Mouse (Mus musculus) midbrain, embryonic 15.5 days (tissue): ENCODE data around the gene Ablim1. TPM values are rescaled to one million over a fixed set of nuclear protein-coding genes. Genes with fewer than 3 reads are reported as not detected.

Source experiments
- ATAC-seq: fragments of 200-750 bp; cut with Nextera tagmentation; replicated peaks from 2 replicates; pipeline ENCODE4 v1.8.0; 2017; ENCODE audit warnings: moderate TSS enrichment
- H3K27ac ChIP-seq: fragments of 300-500 bp; sonication (generic); 2 replicates; pipeline ENCODE4 v1.5.1; 2015; ENCODE audit warnings: mild to moderate bottlenecking, inconsistent platforms
- H3K27me3 ChIP-seq: fragments of 300-500 bp; sonication (generic); replicated peaks from 2 replicates; pipeline ENCODE4 v1.6.1; 2015; ENCODE audit warnings: inconsistent platforms
- H3K36me3 ChIP-seq: fragments of 300-500 bp; sonication (generic); replicated peaks from 2 replicates; pipeline ENCODE4 v1.6.1; 2015; ENCODE audit warnings: inconsistent platforms
- H3K4me1 ChIP-seq: fragments of 300-500 bp; sonication (generic); 2 replicates; pipeline ENCODE4 v1.6.1; 2015; ENCODE audit warnings: inconsistent platforms
- H3K4me2 ChIP-seq: fragments of 300-500 bp; sonication (generic); 2 replicates; pipeline ENCODE4 v1.6.1; 2015; ENCODE audit warnings: inconsistent platforms, mild to moderate bottlenecking, moderate library complexity
- H3K4me3 ChIP-seq: fragments of 300-500 bp; sonication (generic); 2 replicates; pipeline ENCODE4 v1.5.1; 2015; ENCODE audit warnings: mild to moderate bottlenecking, inconsistent platforms
- H3K9ac ChIP-seq: fragments of 300-500 bp; sonication (generic); 2 replicates; pipeline ENCODE4 v1.6.1; 2015; ENCODE audit warnings: mild to moderate bottlenecking, inconsistent platforms
- H3K9me3 ChIP-seq: fragments of 300-500 bp; sonication (generic); 2 replicates; pipeline ENCODE4 v1.6.1; 2016; ENCODE audit warnings: inconsistent platforms
- WGBS: fragments of 180-500 bp; shearing (Covaris S2); methylation state at CpG from one replicate; pipeline ENCODE4 v1.1.7; 2015; ENCODE audit warnings: mixed read lengths; 5-methylcytosine and 5-hydroxymethylcytosine counted together
- polyA plus RNA-seq: library from polyadenylated mRNA; unstranded; fragments of >200 nt; fragmentation: Nextera tagmentation; extraction: Ambion mirVana; gene quantifications from 2 replicates; pipeline ENCODE4 v1.2.1, GENCODE M21; 2015

Gene Ablim1
- polyA plus RNA-seq, 1 experiment from 2014 or later, result 64.5 TPM

DNA sequence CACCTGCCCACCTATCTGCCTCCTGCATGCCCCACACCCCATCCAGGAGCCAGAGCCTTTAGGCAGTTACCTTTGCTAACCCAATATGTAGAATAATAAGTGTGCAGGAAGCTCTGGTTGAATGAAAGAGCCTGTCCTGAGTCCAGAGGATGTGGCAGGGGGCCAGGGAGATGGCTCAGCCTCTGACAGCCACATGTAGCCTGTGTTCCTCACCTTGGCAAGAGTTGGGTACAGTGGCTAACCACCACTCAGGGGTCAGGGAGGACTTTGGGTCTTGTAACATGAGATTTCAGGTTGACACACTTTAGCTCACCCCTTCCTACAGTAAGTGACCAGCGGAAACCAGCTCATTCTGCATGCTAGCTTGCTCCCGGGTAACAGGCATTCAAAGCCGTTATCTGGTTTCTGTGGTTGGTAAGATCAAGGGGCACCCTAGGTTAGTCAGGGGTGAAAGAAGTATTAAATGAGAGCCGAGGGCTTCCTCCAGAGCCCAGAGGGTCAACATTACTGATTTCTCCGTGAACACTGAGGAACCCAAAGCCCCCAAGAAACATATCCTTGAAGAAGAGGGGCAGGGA lies 210.5 kb downstream of the Ablim1 start:
- WGBS, result 65% methylated on average over 5 of the region's 5 CpGs
- H3K4me2 ChIP-seq, result no peak overlapping the region
- no peaks in the 10 kb centered on the region for H3K27me3 ChIP-seq
- H3K4me3 ChIP-seq, result no peak overlapping the region
- H3K27ac ChIP-seq, result 0 out of 2 replicates have a peak overlapping the region, but pooled peaks have one; percentile 23
- H3K4me1 ChIP-seq, result 0 out of 2 replicates have a peak, but pooled peaks cover 8% of the 10 kb centered on the region
- H3K9ac ChIP-seq, result no peak overlapping the region
- no peaks in the 10 kb centered on the region for H3K36me3 ChIP-seq
- H3K9me3 ChIP-seq, result no peaks in the 10 kb centered on the region
- ATAC-seq, result no peak

DNA sequence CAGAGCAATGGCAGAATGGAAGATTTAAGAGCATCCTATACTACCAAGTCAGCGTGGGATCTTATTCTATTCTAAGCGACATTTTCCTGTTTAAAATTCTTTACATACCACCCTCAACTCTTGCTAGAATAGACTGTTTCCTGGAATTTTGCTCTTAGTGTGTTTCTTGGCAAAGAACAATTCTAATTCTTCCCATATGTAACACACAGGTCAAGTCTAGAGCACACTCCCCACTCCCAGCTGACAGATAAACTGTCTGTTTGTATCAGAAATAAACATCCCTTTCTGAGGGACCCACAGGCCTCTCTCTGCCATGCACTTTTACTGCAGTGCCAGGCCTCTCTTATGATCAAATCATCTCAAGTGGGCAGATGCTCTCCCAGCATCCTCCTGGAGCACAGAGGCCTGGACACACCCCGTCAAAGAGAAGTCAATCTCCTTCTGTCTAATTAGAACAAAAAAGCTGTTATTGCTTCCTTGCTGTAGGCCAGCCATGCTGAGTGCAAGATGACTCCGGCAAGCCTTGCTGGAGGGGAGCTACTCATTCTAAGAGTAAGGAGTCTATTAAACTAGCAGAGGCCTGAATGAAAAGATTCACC lies 211.3 kb downstream of the Ablim1 start:
- H3K27me3 ChIP-seq, result no peaks in the 10 kb centered on the region
- H3K9ac ChIP-seq, result no peak overlapping the region
- H3K4me1 ChIP-seq, result 0 out of 2 replicates have a peak, but pooled peaks cover 8% of the 10 kb centered on the region
- no peaks in the 10 kb centered on the region for H3K9me3 ChIP-seq
- H3K27ac ChIP-seq, result peak overlapping the region; percentile 23; the same call in 1 of the 2 replicates
- H3K4me3 ChIP-seq, result no peak overlapping the region
- 73% methylated on average over 4 of the region's 4 CpGs for WGBS
- ATAC-seq, result no peak
- H3K36me3 ChIP-seq, result no peaks in the 10 kb centered on the region
- no peak overlapping the region for H3K4me2 ChIP-seq

DNA sequence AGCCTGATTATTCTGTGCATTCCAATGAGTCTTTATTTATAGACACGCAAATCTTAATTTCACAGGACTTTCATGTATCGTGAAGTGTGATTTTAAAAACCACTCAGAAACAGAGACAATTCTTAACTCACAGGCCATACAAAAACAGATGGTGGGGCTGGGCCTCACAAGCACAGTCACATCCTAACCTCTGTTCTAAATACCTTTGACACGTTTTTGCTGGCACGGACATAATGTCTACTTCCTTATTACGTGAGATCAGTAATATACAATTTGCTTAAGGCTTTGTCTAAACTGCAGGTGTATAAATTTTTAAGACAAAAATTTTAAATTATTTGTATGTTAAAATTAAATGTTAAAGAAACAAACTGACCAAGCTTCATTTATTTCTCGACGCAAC lies 212.7 kb downstream of the Ablim1 start:
- Histone ChIP-seq H3K4me2 (no peak overlapping the region), H3K27me3 (no peaks in the 10 kb centered on the region), H3K9ac (no peak overlapping the region), H3K36me3 (no peaks in the 10 kb centered on the region), H3K9me3 (no peaks in the 10 kb centered on the region), H3K4me3 (no peak overlapping the region), H3K4me1 (0 out of 2 replicates have a peak, but pooled peaks cover 8% of the 10 kb centered on the region), H3K27ac (no peak overlapping the region)
- no peak for ATAC-seq
- 91% methylated on average over 7 of the region's 7 CpGs for WGBS

DNA sequence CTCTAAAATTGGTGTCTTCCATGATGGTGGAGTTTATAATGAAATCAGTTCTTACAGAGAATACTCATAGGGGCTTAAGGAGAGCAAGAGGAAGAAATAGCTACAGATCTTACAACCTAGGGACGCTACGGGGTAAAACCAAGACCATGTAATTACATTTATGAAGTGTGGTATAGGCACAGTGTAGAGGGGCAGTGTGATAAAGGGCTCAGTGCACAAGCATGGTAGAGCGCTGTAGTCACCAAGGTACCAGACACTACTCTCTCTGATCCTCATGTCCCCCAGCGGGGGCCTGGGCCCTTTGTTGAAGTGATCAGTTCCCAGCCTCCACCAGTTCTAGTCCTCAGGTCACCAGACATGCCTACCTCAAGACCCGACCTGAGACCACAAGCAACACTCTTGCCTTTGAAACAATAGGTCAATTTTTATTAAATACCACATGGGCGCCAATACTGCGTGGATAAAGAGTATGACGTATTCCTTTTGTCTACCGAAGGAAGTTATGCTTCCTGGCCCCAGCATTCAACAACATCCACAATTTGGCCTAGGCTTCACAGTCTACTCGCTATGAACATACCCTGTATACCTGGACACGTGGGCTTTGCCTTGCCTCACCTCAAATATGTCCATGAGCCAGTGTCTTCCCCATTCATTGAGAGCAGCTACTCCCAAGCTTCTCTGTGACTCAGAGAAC lies 213.8 kb downstream of the Ablim1 start:
- 94% methylated on average over 11 of the region's 11 CpGs for WGBS
- no peaks in the 10 kb centered on the region for H3K9me3 ChIP-seq
- H3K9ac ChIP-seq, result no peak overlapping the region
- no peak overlapping the region for H3K27ac ChIP-seq
- H3K4me1 ChIP-seq, result 0 out of 2 replicates have a peak, but pooled peaks cover 8% of the 10 kb centered on the region
- no peaks in the 10 kb centered on the region for H3K27me3 ChIP-seq
- H3K4me2 ChIP-seq, result no peak overlapping the region
- no peak for ATAC-seq
- no peaks in the 10 kb centered on the region for H3K36me3 ChIP-seq
- H3K4me3 ChIP-seq, result no peak overlapping the region

DNA sequence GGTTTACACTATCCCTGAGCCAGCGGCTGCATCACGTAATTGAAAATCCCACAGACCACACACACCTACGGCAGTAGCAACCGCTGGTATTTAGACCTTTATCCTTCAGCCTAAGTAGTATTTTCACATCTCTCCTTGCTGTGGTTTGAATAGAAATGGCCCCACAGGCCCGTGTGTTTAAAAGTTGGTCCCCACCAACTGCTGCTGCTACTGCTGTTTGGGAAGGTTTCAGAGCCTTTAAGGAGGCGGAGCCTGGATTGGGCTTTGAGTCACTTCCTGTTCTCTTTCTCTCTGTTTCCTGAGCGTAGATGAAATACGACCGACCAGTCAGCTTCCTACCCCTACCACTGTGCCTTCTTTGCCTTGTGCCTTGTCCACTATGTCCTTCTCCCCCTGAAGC lies 214.7 kb downstream of the Ablim1 start:
- WGBS, result 89% methylated on average over 9 of the region's 9 CpGs
- no peaks in the 10 kb centered on the region for H3K36me3 ChIP-seq
- no peak overlapping the region for H3K9ac ChIP-seq
- no peaks in the 10 kb centered on the region for H3K9me3 ChIP-seq
- no peak overlapping the region for H3K27ac ChIP-seq
- no peaks in the 10 kb centered on the region for H3K27me3 ChIP-seq
- ATAC-seq, result no peak
- no peak overlapping the region for H3K4me2 ChIP-seq
- H3K4me1 ChIP-seq, result 0 out of 2 replicates have a peak, but pooled peaks cover 8% of the 10 kb centered on the region
- H3K4me3 ChIP-seq, result no peak overlapping the region

DNA sequence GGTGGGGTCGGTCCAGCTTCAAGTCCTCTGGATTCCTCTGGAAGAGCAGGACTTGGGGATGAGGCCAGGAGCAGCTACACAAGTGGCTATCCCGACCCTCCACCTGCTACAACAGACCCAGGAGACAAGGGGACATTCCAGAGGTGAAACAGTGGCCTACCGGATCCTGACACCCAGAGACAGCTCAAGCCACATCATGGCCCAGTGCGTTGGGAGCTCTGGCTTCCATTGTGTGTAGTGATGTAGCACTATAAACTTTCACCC lies 215.7 kb downstream of the Ablim1 start:
- Histone ChIP-seq H3K27me3 (no peaks in the 10 kb centered on the region), H3K27ac (peak overlapping the region; percentile 17; the same call in 1 of the 2 replicates), H3K36me3 (no peaks in the 10 kb centered on the region), H3K4me3 (no peak overlapping the region), H3K4me2 (no peak overlapping the region), H3K4me1 (0 out of 2 replicates have a peak, but pooled peaks cover 4% of the 10 kb centered on the region), H3K9me3 (no peaks in the 10 kb centered on the region), H3K9ac (no peak overlapping the region)
- no peak for ATAC-seq
- WGBS, result 87% methylated on average over 4 of the region's 4 CpGs

DNA sequence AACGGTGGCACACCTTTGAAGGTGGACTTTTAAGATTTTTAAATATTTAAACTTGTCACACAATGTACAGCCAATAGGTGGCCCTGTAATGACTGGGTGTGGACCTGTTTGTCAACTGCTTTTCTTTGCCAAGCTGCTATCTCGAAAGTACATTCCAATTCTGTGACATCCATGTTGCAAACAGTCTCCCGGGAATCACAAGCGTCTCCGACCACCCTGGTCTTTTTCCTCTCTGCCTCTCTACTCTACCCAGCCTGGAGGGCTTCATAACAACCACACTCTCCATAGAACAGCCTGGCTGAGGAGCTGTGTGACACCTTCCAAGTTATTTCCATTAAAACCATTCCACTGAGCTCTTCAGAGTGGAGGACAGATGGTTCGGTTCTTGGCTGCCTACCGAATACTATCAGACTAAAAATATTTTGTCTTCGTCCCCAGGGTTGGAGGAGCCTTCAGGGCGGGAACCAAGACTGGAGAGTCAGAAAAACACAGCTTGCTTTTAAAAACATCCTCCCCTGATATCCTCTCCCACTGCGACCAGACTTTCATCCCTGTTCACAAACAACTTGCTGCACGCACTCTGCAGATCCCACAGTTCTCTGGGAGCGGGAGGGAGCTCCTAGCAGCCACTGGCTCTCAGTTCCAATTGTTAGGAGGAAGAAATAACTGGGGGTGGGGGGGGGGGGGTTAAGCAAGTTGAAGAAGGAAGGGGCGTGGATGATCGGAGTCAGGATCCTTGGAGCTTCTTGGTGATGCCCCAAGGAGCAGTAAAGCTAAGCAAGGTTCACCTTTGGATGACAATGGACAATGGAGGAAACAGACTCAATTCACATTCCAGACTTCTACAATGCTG lies 216.3 kb downstream of the Ablim1 start:
- Histone ChIP-seq H3K9ac (no peak overlapping the region), H3K4me3 (no peak overlapping the region), H3K27ac (peak overlapping the region; percentile 45; the same call in 1 of the 2 replicates), H3K4me2 (no peak overlapping the region), H3K27me3 (no peaks in the 10 kb centered on the region), H3K36me3 (no peaks in the 10 kb centered on the region), H3K4me1 (no peaks in the 10 kb centered on the region), H3K9me3 (no peaks in the 10 kb centered on the region)
- WGBS, result 81% methylated on average over 14 of the region's 14 CpGs
- ATAC-seq, result no peak

DNA sequence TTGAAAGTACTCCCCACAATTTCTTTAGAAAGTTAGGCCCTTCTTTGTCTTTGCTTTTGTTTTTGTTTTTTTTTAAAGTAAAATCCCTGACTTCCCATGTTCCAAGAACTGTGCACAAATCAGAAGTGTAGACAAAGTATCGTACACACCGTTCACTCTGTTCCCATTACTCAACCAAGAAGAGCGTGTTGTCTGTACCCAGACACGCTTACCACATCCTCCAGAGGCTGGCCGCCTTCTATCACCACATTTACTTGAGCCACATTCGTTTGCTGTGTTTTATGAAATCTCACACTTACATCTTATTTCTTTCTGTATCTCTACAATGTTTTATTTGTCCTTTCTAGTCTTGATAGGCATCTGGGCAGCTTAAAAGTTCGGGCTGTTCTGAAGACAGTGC lies 219.4 kb downstream of the Ablim1 start:
- H3K36me3 ChIP-seq, result no peaks in the 10 kb centered on the region

DNA sequence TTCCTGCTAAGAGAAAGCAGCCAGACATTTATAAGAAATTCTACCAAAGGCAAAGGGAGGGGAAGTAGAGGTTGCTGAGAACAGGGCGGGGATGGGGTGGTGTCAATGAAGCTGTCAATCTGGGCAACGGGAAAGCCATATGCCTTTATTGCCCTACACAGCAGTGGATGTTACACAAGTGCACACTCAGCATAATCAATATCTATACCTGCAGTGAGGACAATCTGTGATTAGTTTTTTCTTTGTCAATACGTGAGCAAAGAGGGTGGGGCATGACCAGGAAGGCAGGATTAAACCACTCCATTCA lies 221.1 kb downstream of the Ablim1 start:
- Histone ChIP-seq H3K4me1 (no peaks in the 10 kb centered on the region), H3K27ac (no peak overlapping the region), H3K9ac (no peak overlapping the region), H3K36me3 (no peaks in the 10 kb centered on the region), H3K4me3 (no peak overlapping the region), H3K4me2 (no peak overlapping the region), H3K27me3 (no peaks in the 10 kb centered on the region), H3K9me3 (no peaks in the 10 kb centered on the region)
- 72% methylated on average over 3 of the region's 3 CpGs for WGBS
- ATAC-seq, result no peak

More for the DNA sequence above, 219.4 kb downstream of the Ablim1 start:
- H3K27ac ChIP-seq, result no peak overlapping the region
- H3K27me3 ChIP-seq, result no peaks in the 10 kb centered on the region
- H3K4me1 ChIP-seq, result no peaks in the 10 kb centered on the region
- H3K9ac ChIP-seq, result no peak overlapping the region
- no peak overlapping the region for H3K4me3 ChIP-seq
- no peak for ATAC-seq
- 92% methylated on average over 7 of the region's 7 CpGs for WGBS
- no peaks in the 10 kb centered on the region for H3K9me3 ChIP-seq
- H3K4me2 ChIP-seq, result no peak overlapping the region

DNA sequence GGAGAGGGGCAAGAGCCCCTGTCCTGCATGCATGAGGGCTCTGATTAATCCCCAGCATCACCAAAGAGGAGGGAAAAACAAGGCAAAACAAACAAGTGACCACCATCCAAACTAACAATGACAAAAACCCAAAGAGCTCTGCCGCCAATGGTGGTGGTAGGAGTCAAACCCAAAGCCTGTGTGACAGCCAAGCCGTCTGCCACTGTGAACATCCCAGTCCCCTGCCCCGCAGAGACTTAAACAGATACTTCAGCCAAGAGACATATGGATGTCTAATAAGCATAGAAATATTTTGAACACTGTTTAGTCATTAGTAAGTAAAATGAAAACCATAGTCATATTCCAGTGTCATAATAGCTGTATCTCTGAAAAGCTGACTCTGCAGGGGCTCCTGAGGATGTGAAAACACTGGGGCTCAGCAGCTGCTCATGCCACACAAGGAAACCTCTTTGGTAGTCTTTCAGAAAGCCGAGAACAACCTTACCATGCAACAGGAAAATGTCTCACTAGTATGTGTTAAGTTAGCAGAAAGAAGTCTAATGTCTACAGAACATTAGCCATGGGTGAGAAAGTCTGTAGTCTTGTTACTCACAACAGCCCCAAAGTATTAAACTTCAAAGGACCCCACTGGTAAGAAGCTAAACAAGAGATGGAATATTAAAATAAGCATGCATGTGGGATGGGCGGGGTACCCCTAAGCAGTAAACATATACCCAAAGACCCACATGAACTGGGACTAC lies 221.6 kb downstream of the Ablim1 start:
- Histone ChIP-seq H3K27me3 (no peaks in the 10 kb centered on the region), H3K4me2 (no peak overlapping the region), H3K4me1 (no peaks in the 10 kb centered on the region), H3K9me3 (no peaks in the 10 kb centered on the region), H3K36me3 (no peaks in the 10 kb centered on the region), H3K27ac (no peak overlapping the region), H3K4me3 (no peak overlapping the region), H3K9ac (no peak overlapping the region)
- WGBS, result 81% methylated on average over 5 of the region's 5 CpGs
- no peak for ATAC-seq

DNA sequence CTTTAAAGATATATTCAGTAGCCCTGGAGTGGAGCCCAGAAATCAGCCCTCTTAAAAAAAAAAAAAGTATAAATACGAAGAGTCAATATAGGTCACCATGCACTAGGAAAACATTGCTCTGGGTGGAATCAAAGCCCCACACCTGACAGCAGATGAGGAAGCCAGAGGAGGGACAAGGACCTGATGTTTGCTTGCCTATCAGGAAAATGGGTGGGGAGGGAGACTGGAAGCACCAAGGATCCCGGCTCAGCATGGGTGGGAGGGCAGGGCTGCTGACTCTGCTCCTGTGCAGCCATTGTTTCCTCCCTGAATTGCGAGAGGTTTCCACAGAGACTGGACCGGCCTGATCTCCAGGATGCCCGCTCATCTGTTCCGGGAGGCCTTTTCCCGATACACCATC lies 223.4 kb downstream of the Ablim1 start:
- no peak for ATAC-seq
- Histone ChIP-seq H3K27ac (no peak overlapping the region), H3K36me3 (no peaks in the 10 kb centered on the region), H3K9me3 (no peaks in the 10 kb centered on the region), H3K4me3 (no peak overlapping the region), H3K9ac (no peak overlapping the region), H3K4me2 (no peak overlapping the region), H3K4me1 (no peaks in the 10 kb centered on the region), H3K27me3 (no peaks in the 10 kb centered on the region)
- whole genome bisulfite sequencing, result 68% methylated on average over 7 of the region's 7 CpGs
